Mouse (Mus musculus): Measurements from ENCODE around the gene Gucy1b1.

DNA sequence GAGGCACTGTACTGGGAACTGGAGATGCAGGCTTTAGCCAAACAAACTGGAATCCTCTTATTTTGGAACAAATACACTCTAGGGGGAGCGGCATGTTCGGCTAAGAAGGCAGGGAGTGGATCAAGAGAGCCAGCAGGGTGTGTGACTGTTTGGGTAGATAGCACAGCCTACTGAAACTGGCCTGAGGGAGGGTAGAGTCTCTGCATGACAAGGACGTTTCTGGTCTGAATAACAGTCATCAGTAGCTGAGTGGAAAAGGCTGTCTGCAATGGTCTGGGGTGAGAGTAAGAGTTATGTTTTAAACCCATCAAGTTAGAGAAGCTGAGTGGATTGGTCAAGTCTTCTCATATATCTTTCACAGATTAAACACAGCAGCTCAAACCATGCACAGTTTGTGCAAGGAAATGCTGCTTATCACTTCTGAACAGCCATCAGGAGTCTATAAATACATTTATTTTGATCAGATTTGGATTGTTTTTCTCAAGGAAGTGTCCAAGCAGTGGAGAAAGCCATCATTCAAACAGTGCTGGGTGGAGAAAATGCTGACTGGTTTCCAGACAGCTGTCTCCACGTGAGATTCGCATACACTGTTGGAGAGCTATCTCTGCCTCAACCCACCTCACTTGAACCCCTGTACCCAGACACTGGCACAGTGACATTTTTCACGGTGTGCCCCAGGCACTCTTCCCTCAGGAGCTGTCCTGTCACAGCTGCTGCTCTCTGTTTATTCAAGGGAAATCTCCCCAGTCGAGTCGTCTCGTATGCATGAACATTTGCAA lies 12.9 kb downstream of the Gucy1b1 start:
- TF ChIP-seq CTCF (IDR thresholded peaks at IDR 0.05; ENCODE audit: low read depth, low read length) (no peak), POLR2AphosphoS5 (IDR thresholded peaks at IDR 0.05; ENCODE audit: insufficient replicate concordance, low read depth, low read length) (no peak), TAL1 (conservative IDR thresholded peaks at IDR 0.05; ENCODE audit: low read depth, low read length) (no peak), GATA1 (IDR thresholded peaks at IDR 0.05; ENCODE audit: borderline replicate concordance, low read length) (no peak), GATA2 (IDR thresholded peaks at IDR 0.05; ENCODE audit: borderline replicate concordance, low read depth, low read length) (no peak)
